Mouse (Mus musculus) limb, embryonic 10.5 days (tissue): ENCODE measurements at regions not wholly inside any gene's neighbourhood (a gene's known extent, or its start where the extent isn't known, plus 50 kb on each side); places are given as distances from the start of the nearest gene placed in this dataset.

Experiments
- DNase-seq: peaks from one replicate; pipeline ENCODE4 v3.0.0-alpha.2; 2017; ENCODE audit warnings: low spot score
- H3K27ac ChIP-seq: fragments of 300-500 bp; sonication (generic); 2 replicates; pipeline ENCODE4 v1.5.1; 2016; ENCODE audit warnings: mild to moderate bottlenecking
- H3K27me3 ChIP-seq: fragments of 300-500 bp; sonication (generic); 2 replicates; pipeline ENCODE4 v1.6.1; 2016; ENCODE audit warnings: low read depth, mild to moderate bottlenecking; ENCODE audit not compliant: poor library complexity, severe bottlenecking
- H3K36me3 ChIP-seq: fragments of 300-500 bp; sonication (generic); 2 replicates; pipeline ENCODE4 v1.6.1; 2016; ENCODE audit warnings: mild to moderate bottlenecking, moderate library complexity
- H3K4me1 ChIP-seq: fragments of 300-500 bp; sonication (generic); 2 replicates; pipeline ENCODE4 v1.6.1; 2016
- H3K4me3 ChIP-seq: fragments of 300-500 bp; sonication (generic); 2 replicates; pipeline ENCODE4 v1.5.1; 2016; ENCODE audit warnings: mild to moderate bottlenecking, moderate library complexity
- H3K9me3 ChIP-seq: fragments of 300-500 bp; sonication (generic); replicated peaks from 2 replicates; pipeline ENCODE4 v1.6.1; 2016; ENCODE audit warnings: mild to moderate bottlenecking
- WGBS: fragments of 180-500 bp; shearing (Covaris S2); methylation state at CpG from one replicate; pipeline ENCODE4 v1.1.7; 2016; 5-methylcytosine and 5-hydroxymethylcytosine counted together

- WGBS, result 35% methylated on average over 5 of the region's 5 CpGs
These were observed 542.5 kb upstream of the Map3k7 start for GRCm38 (mm10) chr4:31421386-31421785.

DNA sequence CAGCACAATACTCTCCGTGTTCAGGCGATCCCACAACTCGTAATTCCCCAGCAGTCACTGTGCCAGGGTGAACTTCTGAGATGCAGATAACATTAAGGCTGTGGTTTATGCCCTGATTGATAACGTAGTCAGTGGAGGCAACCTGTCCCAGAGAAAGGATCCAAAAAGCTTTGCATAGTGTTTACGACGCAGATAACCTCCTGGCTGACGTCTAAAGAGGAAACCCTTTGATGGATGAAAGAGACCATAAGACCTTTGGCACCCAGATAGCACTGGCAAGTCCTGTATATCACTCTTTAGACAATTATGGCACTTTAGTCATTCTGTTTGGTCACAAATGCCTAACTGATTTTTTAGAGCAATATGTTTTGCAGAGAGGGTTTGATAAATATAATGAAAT lies 538.8 kb upstream of the Map3k7 start:
- H3K4me1 ChIP-seq, result peaks cover 30% of the 10 kb centered on the region
- DNase-seq, result no peak
- 20% methylated on average over 7 of the region's 7 CpGs for WGBS
- no peaks in the 10 kb centered on the region for H3K36me3 ChIP-seq
- H3K4me3 ChIP-seq, result no peak overlapping the region
- H3K27me3 ChIP-seq, result no peaks in the 10 kb centered on the region
- peak overlapping the region; percentile 7; the same call in 1 of the 2 replicates for H3K27ac ChIP-seq
- H3K9me3 ChIP-seq, result no peaks in the 10 kb centered on the region

More at GRCm38 (mm10) chr4:31421386-31421785, 542.5 kb upstream of the Map3k7 start:
- H3K36me3 ChIP-seq, result no peaks in the 10 kb centered on the region
- no peak overlapping the region for H3K4me3 ChIP-seq
- no peaks in the 10 kb centered on the region for H3K9me3 ChIP-seq
- no peak for DNase-seq
- H3K27ac ChIP-seq, result no peak overlapping the region
- peaks cover 38% of the 10 kb centered on the region for H3K4me1 ChIP-seq
- H3K27me3 ChIP-seq, result no peaks in the 10 kb centered on the region

- no peaks in the 10 kb centered on the region for H3K27me3 ChIP-seq
- 69% methylated on average over 4 of the region's 4 CpGs for WGBS
- no peaks in the 10 kb centered on the region for H3K9me3 ChIP-seq
- no peaks in the 10 kb centered on the region for H3K36me3 ChIP-seq
- DNase-seq, result no peak
- H3K4me3 ChIP-seq, result no peak overlapping the region
- H3K27ac ChIP-seq, result 0 out of 2 replicates have a peak overlapping the region, but pooled peaks have one; percentile 14
- peaks cover 24% of the 10 kb centered on the region for H3K4me1 ChIP-seq
These were observed 538.2 kb upstream of the Map3k7 start for GRCm38 (mm10) chr4:31425716-31426115.

DNA sequence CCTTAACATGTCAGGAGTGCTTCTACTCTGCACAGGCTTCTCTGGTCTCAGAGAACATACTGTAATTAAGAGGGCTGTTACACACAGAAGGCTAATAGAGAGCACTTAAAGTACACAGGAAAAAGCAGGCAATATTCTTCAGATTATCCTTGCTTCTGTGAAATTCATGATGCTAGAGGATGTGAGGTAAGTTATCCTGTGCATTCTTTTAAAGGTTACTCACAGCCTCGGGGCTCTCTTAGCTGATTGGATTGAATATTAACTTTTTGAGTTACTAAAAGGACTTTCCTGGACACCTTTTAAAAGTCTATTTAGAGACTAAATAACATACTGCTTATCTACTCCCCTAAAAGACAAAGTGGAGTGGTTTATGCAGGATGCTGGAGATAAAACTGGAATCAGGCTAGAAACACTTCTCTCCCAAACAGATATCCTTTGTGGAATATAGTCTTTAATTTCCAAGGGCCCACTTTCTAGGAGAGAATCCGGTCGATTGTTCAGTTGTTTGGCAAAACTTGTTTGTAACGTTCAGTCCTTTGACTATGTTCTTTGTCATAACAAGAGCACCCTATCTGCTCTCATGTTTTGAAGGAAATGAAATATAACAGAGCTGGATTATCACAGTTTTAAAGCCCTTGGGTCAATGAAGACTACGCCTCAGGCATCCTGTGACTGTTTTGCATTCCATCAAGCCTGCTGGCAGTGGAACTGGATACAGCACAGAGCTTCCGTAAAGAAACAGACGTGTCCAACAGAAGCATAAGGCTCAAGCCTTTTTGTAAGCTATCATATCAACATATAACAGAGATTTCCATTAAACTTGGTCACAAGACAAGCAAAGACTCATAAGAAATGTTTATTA lies 537.5 kb upstream of the Map3k7 start:
- WGBS, result 75% methylated on average over 7 of the region's 7 CpGs
- Histone ChIP-seq H3K4me1 (peaks cover 17% of the 10 kb centered on the region), H3K9me3 (no peaks in the 10 kb centered on the region), H3K27me3 (no peaks in the 10 kb centered on the region), H3K27ac (no peak overlapping the region), H3K4me3 (no peak overlapping the region), H3K36me3 (no peaks in the 10 kb centered on the region)
- DNase-seq, result no peak

DNA sequence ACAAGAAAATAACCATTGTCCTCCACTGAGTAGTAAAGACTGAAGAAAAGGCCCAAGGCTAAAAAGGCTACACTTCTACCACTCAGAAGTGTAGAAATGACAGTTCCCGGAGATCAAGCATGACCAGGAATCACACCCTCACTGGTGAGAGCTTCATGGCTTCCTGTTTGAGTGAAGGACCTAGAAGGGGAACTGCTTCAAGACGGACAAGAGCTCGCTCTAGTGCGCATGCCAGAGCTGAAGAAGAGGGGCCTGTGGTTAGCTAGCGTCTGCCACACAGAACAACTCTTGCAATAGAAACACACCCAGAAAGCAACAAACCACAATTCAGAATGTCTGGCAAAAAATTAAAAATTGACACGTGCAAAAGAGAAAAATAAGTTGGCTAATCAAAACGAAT lies 530.0 kb upstream of the Map3k7 start:
- H3K27me3 ChIP-seq, result no peaks in the 10 kb centered on the region
- H3K36me3 ChIP-seq, result no peaks in the 10 kb centered on the region
- no peak for DNase-seq
- 91% methylated on average over 7 of the region's 7 CpGs for WGBS
- H3K4me1 ChIP-seq, result no peaks in the 10 kb centered on the region
- H3K9me3 ChIP-seq, result no peaks in the 10 kb centered on the region
- no peak overlapping the region for H3K27ac ChIP-seq
- no peak overlapping the region for H3K4me3 ChIP-seq

GRCm38 (mm10) chr4:31454898-31455297 lies 509.0 kb upstream of the Map3k7 start:
- 73% methylated on average over 7 of the region's 7 CpGs for WGBS

DNA sequence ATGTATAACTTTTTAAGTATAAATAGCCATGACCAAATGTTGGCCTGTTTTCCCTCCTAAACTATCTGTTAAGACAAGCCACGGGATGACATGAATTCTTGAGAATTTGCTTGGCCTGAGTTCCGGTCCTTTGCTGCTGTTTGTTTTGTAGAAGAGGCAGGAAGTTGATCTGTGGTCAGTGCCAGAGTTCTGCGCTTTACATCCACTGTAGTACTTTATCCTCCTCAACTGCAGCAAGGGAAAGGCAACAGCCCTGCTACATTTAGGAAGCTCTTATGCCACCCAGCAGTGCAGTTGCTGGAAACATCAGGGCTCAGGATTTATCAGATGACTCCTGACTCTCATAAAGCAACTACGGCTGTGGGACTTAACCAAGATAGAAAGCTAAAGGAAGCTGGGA lies 508.4 kb upstream of the Map3k7 start:
- Histone ChIP-seq H3K9me3 (no peaks in the 10 kb centered on the region), H3K27me3 (no peaks in the 10 kb centered on the region), H3K4me3 (no peak overlapping the region), H3K27ac (no peak overlapping the region), H3K4me1 (no peaks in the 10 kb centered on the region), H3K36me3 (no peaks in the 10 kb centered on the region)
- DNase-seq, result no peak
- WGBS, result 77% methylated on average over 4 of the region's 4 CpGs

More at GRCm38 (mm10) chr4:31454898-31455297, 509.0 kb upstream of the Map3k7 start:
- Histone ChIP-seq H3K27me3 (no peaks in the 10 kb centered on the region), H3K4me3 (no peak overlapping the region), H3K27ac (no peak overlapping the region), H3K9me3 (no peaks in the 10 kb centered on the region), H3K36me3 (no peaks in the 10 kb centered on the region), H3K4me1 (no peaks in the 10 kb centered on the region)
- DNase-seq, result no peak

GRCm38 (mm10) chr4:31462456-31462855 lies 501.4 kb upstream of the Map3k7 start:
- H3K27ac ChIP-seq, result no peak overlapping the region
- no peak overlapping the region for H3K4me3 ChIP-seq
- no peaks in the 10 kb centered on the region for H3K36me3 ChIP-seq
- H3K27me3 ChIP-seq, result no peaks in the 10 kb centered on the region
- no peaks in the 10 kb centered on the region for H3K4me1 ChIP-seq
- DNase-seq, result no peak
- 81% methylated on average over 4 of the region's 4 CpGs for WGBS
- H3K9me3 ChIP-seq, result no peaks in the 10 kb centered on the region

DNA sequence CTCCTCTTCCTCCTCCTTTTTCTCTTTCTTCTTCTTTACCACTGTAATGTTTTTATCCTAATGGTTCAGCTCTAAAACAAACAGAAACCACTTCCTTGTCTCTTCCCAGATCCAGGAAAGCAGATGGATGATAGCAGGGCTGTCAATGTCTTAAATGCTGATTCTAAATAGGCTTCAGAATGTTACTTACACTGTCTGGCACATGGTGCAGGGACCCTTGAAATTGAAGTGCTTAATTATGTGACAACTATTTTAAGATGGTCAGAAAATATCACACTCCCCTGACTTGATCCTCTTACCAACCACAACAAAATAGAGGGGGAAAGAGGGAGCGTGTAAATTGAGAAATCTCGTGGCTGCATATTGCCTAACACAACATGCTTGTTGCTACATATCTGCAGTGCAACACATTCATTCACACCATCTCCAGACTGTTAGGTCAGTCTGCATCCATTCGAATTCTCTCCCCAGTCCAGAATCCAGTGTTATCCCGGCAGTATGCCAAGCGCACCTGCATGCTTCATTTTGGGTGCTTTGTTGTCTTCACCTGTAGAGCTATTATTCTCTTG lies 500.7 kb upstream of the Map3k7 start:
- H3K36me3 ChIP-seq, result no peaks in the 10 kb centered on the region
- no peak for DNase-seq
- no peaks in the 10 kb centered on the region for H3K27me3 ChIP-seq
- H3K4me3 ChIP-seq, result no peak overlapping the region
- H3K4me1 ChIP-seq, result no peaks in the 10 kb centered on the region
- 91% methylated on average over 5 of the region's 5 CpGs for WGBS
- no peaks in the 10 kb centered on the region for H3K9me3 ChIP-seq
- no peak overlapping the region for H3K27ac ChIP-seq

DNA sequence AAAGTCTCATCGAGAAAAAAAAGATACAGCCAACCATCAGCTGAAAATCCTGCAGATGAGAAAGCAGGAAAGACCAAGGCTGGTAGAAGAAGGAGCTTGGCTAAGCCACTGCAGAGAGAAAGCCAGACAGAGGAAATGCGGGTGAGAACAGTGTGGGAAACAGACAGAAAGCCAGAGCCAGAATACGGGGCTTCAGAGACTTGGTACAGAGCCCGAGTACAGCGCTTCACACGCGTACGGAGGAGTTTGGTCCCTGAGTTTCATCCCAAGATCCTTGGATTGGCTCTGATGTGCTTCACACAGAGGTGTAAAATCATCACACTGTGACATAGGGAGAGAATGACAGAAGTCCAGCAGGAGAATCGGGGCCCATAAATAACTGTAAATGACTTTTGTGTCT lies 495.6 kb upstream of the Map3k7 start:
- Histone ChIP-seq H3K27ac (no peak overlapping the region), H3K4me3 (no peak overlapping the region), H3K36me3 (no peaks in the 10 kb centered on the region), H3K27me3 (no peaks in the 10 kb centered on the region), H3K4me1 (no peaks in the 10 kb centered on the region), H3K9me3 (no peaks in the 10 kb centered on the region)
- no peak for DNase-seq
- WGBS, result 84% methylated on average over 9 of the region's 9 CpGs

GRCm38 (mm10) chr4:31469803-31470202 lies 494.1 kb upstream of the Map3k7 start:
- H3K9me3 ChIP-seq, result no peaks in the 10 kb centered on the region
- no peak for DNase-seq

DNA sequence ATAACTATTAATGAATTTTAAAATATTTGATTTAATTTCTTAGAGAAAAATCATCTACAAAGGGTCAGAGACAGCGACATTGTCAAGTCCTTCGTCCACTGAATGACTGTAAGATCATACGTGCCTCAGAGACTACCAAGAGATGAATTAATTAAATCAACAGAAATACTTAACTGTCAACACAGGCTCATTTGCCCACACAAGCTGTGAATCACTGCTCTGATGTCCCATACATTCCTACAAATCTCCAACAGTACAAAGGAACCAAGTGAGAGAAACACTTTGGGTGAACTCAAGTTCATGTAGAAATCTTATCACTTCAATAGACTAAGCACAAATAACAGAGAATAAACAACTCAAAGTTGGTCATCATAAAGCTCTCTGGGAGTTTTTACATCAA lies 471.4 kb upstream of the Map3k7 start:
- whole genome bisulfite sequencing, result 92% methylated on average over 3 of the region's 3 CpGs
- DNase-seq, result no peak
- no peaks in the 10 kb centered on the region for H3K27me3 ChIP-seq
- no peaks in the 10 kb centered on the region for H3K36me3 ChIP-seq
- no peaks in the 10 kb centered on the region for H3K4me1 ChIP-seq
- no peak overlapping the region for H3K4me3 ChIP-seq
- H3K9me3 ChIP-seq, result no peaks in the 10 kb centered on the region
- no peak overlapping the region for H3K27ac ChIP-seq

More at GRCm38 (mm10) chr4:31469803-31470202, 494.1 kb upstream of the Map3k7 start:
- Histone ChIP-seq H3K27ac (no peak overlapping the region), H3K4me3 (no peak overlapping the region), H3K27me3 (no peaks in the 10 kb centered on the region), H3K36me3 (no peaks in the 10 kb centered on the region), H3K4me1 (no peaks in the 10 kb centered on the region)
- WGBS, result 78% methylated on average over 4 of the region's 4 CpGs

- no peaks in the 10 kb centered on the region for H3K27me3 ChIP-seq
- H3K9me3 ChIP-seq, result no peaks in the 10 kb centered on the region
- H3K4me1 ChIP-seq, result no peaks in the 10 kb centered on the region
- H3K36me3 ChIP-seq, result no peaks in the 10 kb centered on the region
- no peak overlapping the region for H3K27ac ChIP-seq
- DNase-seq, result no peak
- 89% methylated on average over 3 of the region's 3 CpGs for WGBS
- no peak overlapping the region for H3K4me3 ChIP-seq
These were observed 470.8 kb upstream of the Map3k7 start for GRCm38 (mm10) chr4:31493087-31493511.
